Mouse (Mus musculus) kidney, postnatal 0 days (tissue): Measurements from ENCODE around the gene Agfg1. TPM values are rescaled to one million over a fixed set of nuclear protein-coding genes. Genes with fewer than 3 reads are reported as not detected.

Source experiments
- ATAC-seq: fragments of 200-750 bp; cut with Nextera tagmentation; replicated peaks from 2 replicates; pipeline ENCODE4 v1.8.0; 2017; ENCODE audit warnings: low read depth, moderate number of reproducible peaks, moderate TSS enrichment, moderate library complexity; ENCODE audit not compliant: low FRiP score
- DNase-seq: peaks from one replicate; pipeline ENCODE4 v3.0.0-alpha.2; 2016; ENCODE audit warnings: low spot score
- H3K27ac ChIP-seq: fragments of 300-500 bp; sonication (generic); 2 replicates; pipeline ENCODE4 v1.5.1; 2014; ENCODE audit warnings: mild to moderate bottlenecking
- H3K27me3 ChIP-seq: fragments of 300-500 bp; sonication (generic); 2 replicates; pipeline ENCODE4 v1.6.1; 2014; ENCODE audit warnings: low read length, mixed read lengths; ENCODE audit not compliant: insufficient read depth
- H3K36me3 ChIP-seq: fragments of 300-500 bp; sonication (generic); 2 replicates; pipeline ENCODE4 v1.6.1; 2014; ENCODE audit warnings: low read length, mixed read lengths; ENCODE audit not compliant: insufficient read depth
- H3K4me1 ChIP-seq: fragments of 300-500 bp; sonication (generic); replicated peaks from 2 replicates; pipeline ENCODE4 v1.6.1; 2014; ENCODE audit warnings: antibody characterized with exemption, low read length, mixed read lengths; ENCODE audit not compliant: insufficient read depth
- H3K4me2 ChIP-seq: fragments of 300-500 bp; sonication (generic); 2 replicates; pipeline ENCODE4 v1.6.1; 2014; ENCODE audit warnings: mild to moderate bottlenecking, low read length, moderate library complexity, mixed read lengths
- H3K4me3 ChIP-seq: fragments of 300-500 bp; sonication (generic); replicated peaks from 2 replicates; pipeline ENCODE4 v1.5.1; 2014; ENCODE audit warnings: low read depth, low read length
- H3K9ac ChIP-seq: fragments of 300-500 bp; sonication (generic); 2 replicates; pipeline ENCODE4 v1.6.1; 2014; ENCODE audit warnings: low read depth, low read length
- H3K9me3 ChIP-seq: fragments of 300-500 bp; sonication (generic); replicated peaks from 2 replicates; pipeline ENCODE4 v1.6.1; 2016; ENCODE audit warnings: low read length, inconsistent platforms, mixed read lengths
- CTCF ChIP-seq: IDR thresholded peaks from 2 replicates; pipeline ENCODE4 v1.5.1; 2016; ENCODE audit warnings: antibody characterized with exemption, low read depth, mild to moderate bottlenecking, moderate library complexity
- WGBS: fragments of 180-500 bp; shearing (Covaris S2); extraction: QIAGEN DNeasy Blood & Tissue Kit; methylation state at CpG from one replicate; pipeline ENCODE4 v1.1.7; 2014; 5-methylcytosine and 5-hydroxymethylcytosine counted together
- polyA plus RNA-seq: library from polyadenylated mRNA; unstranded; fragments of >200 nt; fragmentation: Nextera tagmentation; extraction: Ambion mirVana; gene quantifications from 2 replicates; pipeline ENCODE4 v1.2.1, GENCODE M21; 2015

The Agfg1 gene
- polyA plus RNA-seq, result 23.5 and 25.2 TPM in 2 replicates

GRCm38 (mm10) chr1:82839296-82839613 is at the start of gene Agfg1:
Agfg1 (plus strand) TSS chr1:82839483.
- H3K9ac ChIP-seq, result peak within 1 kb of the TSS; percentile 96
- TF ChIP-seq CTCF, result peak; percentile 98
- H3K4me3 ChIP-seq, result peak within 1 kb of the TSS; percentile 99
- H3K36me3 ChIP-seq, result no peaks in the 10 kb centered on the region
- no peaks in the 10 kb centered on the region for H3K27me3 ChIP-seq
- peak within 1 kb of the TSS; percentile 89 for H3K4me2 ChIP-seq
- ATAC-seq (peak; percentile 94), DNase-seq (peak; percentile 94)
- H3K27ac ChIP-seq, result peak within 1 kb of the TSS; percentile 90
- peaks cover 12% of the 10 kb centered on the region; the same call in 1 of the 2 replicates for H3K4me1 ChIP-seq
- no peaks in the 10 kb centered on the region for H3K9me3 ChIP-seq
- WGBS, result under 1% methylated on average over 33 of the region's 34 CpGs

GRCm38 (mm10) chr1:82791105-82791504 is 48.2 kb upstream of the Agfg1 start:
- WGBS, result 89% methylated on average over 11 of the region's 11 CpGs
- Histone ChIP-seq H3K27me3 (no peaks in the 10 kb centered on the region), H3K4me2 (no peak overlapping the region), H3K36me3 (no peaks in the 10 kb centered on the region), H3K4me1 (no peaks in the 10 kb centered on the region), H3K27ac (no peak overlapping the region), H3K9ac (no peak overlapping the region), H3K4me3 (no peak overlapping the region), H3K9me3 (no peaks in the 10 kb centered on the region)
- TF ChIP-seq CTCF, result no peak
- DNase-seq, result no peak
- no peak for ATAC-seq

DNA sequence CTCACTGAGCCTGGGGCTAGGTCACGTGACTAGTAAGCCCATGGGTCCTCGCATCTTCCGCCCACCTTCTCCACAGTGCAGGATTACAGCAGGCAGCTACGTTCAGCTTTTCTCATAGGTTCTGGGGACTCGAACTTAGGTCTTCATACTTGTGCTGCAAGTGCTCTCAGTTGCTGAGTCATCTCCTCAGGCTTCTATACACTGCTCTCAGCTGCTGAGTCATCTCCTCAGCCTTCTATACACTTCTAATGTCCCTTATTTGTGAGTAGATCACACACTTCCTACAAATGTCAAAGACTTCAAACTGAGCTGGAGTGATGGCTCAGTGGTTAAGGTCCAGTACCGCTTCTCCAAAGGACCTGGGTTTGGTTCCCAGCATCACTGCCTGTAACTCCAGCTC is 47.0 kb upstream of the Agfg1 start:
- 88% methylated on average over 6 of the region's 6 CpGs for WGBS
- no peaks in the 10 kb centered on the region for H3K27me3 ChIP-seq
- no peak overlapping the region for H3K4me2 ChIP-seq
- no peak for DNase-seq
- ATAC-seq, result no peak
- TF ChIP-seq CTCF, result no peak
- H3K4me3 ChIP-seq, result no peak overlapping the region
- H3K4me1 ChIP-seq, result no peaks in the 10 kb centered on the region
- H3K9ac ChIP-seq, result no peak overlapping the region
- no peak overlapping the region for H3K27ac ChIP-seq
- H3K9me3 ChIP-seq, result no peaks in the 10 kb centered on the region
- no peaks in the 10 kb centered on the region for H3K36me3 ChIP-seq

DNA sequence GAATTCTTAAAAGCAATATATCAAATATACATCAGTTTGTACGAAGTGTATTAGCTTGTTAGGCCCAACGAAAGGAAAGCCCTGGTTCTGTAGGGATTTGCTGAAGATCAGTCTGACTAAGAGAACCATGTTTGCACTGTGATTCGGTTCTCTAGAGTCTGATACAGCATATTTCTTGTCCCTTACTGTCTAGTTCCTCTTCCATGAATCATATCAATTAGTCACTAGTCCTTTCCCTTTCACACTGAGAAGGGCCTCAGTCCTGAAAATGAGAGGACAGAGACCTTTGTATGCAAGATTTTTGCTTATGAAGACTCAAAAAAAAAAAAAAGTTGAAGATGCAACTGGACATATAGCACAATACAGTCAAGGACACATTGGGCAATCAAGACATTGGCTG is 46.2 kb upstream of the Agfg1 start:
- Histone ChIP-seq H3K9me3 (no peaks in the 10 kb centered on the region), H3K4me2 (no peak overlapping the region), H3K27me3 (no peaks in the 10 kb centered on the region), H3K4me3 (no peak overlapping the region), H3K36me3 (no peaks in the 10 kb centered on the region), H3K27ac (no peak overlapping the region), H3K9ac (no peak overlapping the region), H3K4me1 (no peaks in the 10 kb centered on the region)
- 85% methylated on average over 3 of the region's 3 CpGs for WGBS
- TF ChIP-seq CTCF, result no peak
- DNase-seq (no peak), ATAC-seq (no peak)

GRCm38 (mm10) chr1:82793986-82794385 is 45.3 kb upstream of the Agfg1 start:
- no peak for TF ChIP-seq CTCF
- Histone ChIP-seq H3K36me3 (no peaks in the 10 kb centered on the region), H3K9ac (no peak overlapping the region), H3K4me3 (no peak overlapping the region), H3K4me1 (no peaks in the 10 kb centered on the region), H3K27ac (no peak overlapping the region), H3K27me3 (no peaks in the 10 kb centered on the region), H3K4me2 (no peak overlapping the region), H3K9me3 (no peaks in the 10 kb centered on the region)
- 69% methylated on average over 4 of the region's 4 CpGs for WGBS
- ATAC-seq (no peak), DNase-seq (no peak)

- Histone ChIP-seq H3K4me2 (no peak overlapping the region), H3K9me3 (no peaks in the 10 kb centered on the region), H3K27me3 (no peaks in the 10 kb centered on the region), H3K4me3 (no peak overlapping the region), H3K4me1 (no peaks in the 10 kb centered on the region), H3K9ac (no peak overlapping the region), H3K27ac (no peak overlapping the region), H3K36me3 (no peaks in the 10 kb centered on the region)
- TF ChIP-seq CTCF, result no peak
- peak; percentile 29 for DNase-seq
- ATAC-seq, result no peak
- 66% methylated on average over 2 of the region's 2 CpGs for WGBS
These were observed 44.1 kb upstream of the Agfg1 start for GRCm38 (mm10) chr1:82795211-82795610.

- Histone ChIP-seq H3K27me3 (no peaks in the 10 kb centered on the region), H3K9me3 (no peaks in the 10 kb centered on the region), H3K4me1 (no peaks in the 10 kb centered on the region), H3K4me3 (no peak overlapping the region), H3K4me2 (no peak overlapping the region), H3K9ac (no peak overlapping the region), H3K36me3 (no peaks in the 10 kb centered on the region), H3K27ac (no peak overlapping the region)
- WGBS, result 47% methylated on average over 18 of the region's 18 CpGs
- DNase-seq (peak; percentile 26), ATAC-seq (no peak)
- no peak for TF ChIP-seq CTCF
These were observed 43.4 kb upstream of the Agfg1 start for GRCm38 (mm10) chr1:82795702-82796443.
